Mouse (Mus musculus): ENCODE data around the gene Ino80e.

- TF ChIP-seq CTCF (IDR thresholded peaks at IDR 0.05; ENCODE audit: control insufficient read depth, insufficient read depth, insufficient replicate concordance, low read depth, low read length) (no peak), POLR2A (IDR thresholded peaks at IDR 0.05; ENCODE audit: control insufficient read depth, low read depth, low read length) (no peak)
Observed at GRCm38 (mm10) chr7:126896912-126897311, 34.7 kb upstream of the Ino80e start.
